Mouse (Mus musculus) lung, embryonic 15.5 days (tissue): ENCODE results near the gene Cd247. TPM values are rescaled to one million over a fixed set of nuclear protein-coding genes. Genes with fewer than 3 reads are reported as not detected.
A peak's percentile ranks its signal among the peaks of the same experiment; 100 is the strongest.

Experiments
- ATAC-seq: fragments of 200-750 bp; cut with Nextera tagmentation; 2 replicates; pipeline ENCODE4 v1.8.0; 2017; ENCODE audit warnings: moderate number of reproducible peaks, borderline replicate concordance; ENCODE audit not compliant: low FRiP score, low TSS enrichment; ENCODE audit errors: extremely low read depth
- H3K27ac ChIP-seq: fragments of 300-500 bp; sonication (generic); 2 replicates; pipeline ENCODE4 v1.5.1; 2015; ENCODE audit warnings: moderate library complexity, mild to moderate bottlenecking, inconsistent platforms
- H3K27me3 ChIP-seq: fragments of 300-500 bp; sonication (generic); 2 replicates; pipeline ENCODE4 v1.6.1; 2015; ENCODE audit warnings: inconsistent platforms
- H3K36me3 ChIP-seq: fragments of 300-500 bp; sonication (generic); 2 replicates; pipeline ENCODE4 v1.6.1; 2015; ENCODE audit warnings: inconsistent platforms
- H3K4me1 ChIP-seq: fragments of 300-500 bp; sonication (generic); 2 replicates; pipeline ENCODE4 v1.6.1; 2015; ENCODE audit warnings: inconsistent platforms
- H3K4me2 ChIP-seq: fragments of 300-500 bp; sonication (generic); 2 replicates; pipeline ENCODE4 v1.6.1; 2015; ENCODE audit warnings: inconsistent platforms, mild to moderate bottlenecking, moderate library complexity
- H3K4me3 ChIP-seq: fragments of 300-500 bp; sonication (generic); 2 replicates; pipeline ENCODE4 v1.5.1; 2015; ENCODE audit warnings: mild to moderate bottlenecking, inconsistent platforms
- H3K9ac ChIP-seq: fragments of 300-500 bp; sonication (generic); 2 replicates; pipeline ENCODE4 v1.6.1; 2015; ENCODE audit warnings: inconsistent platforms
- H3K9me3 ChIP-seq: fragments of 300-500 bp; sonication (generic); 2 replicates; pipeline ENCODE4 v1.6.1; 2016; ENCODE audit warnings: inconsistent platforms
- WGBS: fragments of 180-500 bp; shearing (Covaris S2); methylation state at CpG from one replicate; pipeline ENCODE4 v1.1.7; 2015; 5-methylcytosine and 5-hydroxymethylcytosine counted together
- polyA plus RNA-seq: library from polyadenylated mRNA; unstranded; fragments of >200 nt; fragmentation: Nextera tagmentation; extraction: Ambion mirVana; gene quantifications from 2 replicates; pipeline ENCODE4 v1.2.1, GENCODE M21; 2015

Gene Cd247
- polyA plus RNA-seq, 1 experiment from 2014 or later: 2.6 TPM

GRCm38 (mm10) chr1:165858356-165858755, 69.9 kb downstream of the Cd247 start:
- H3K9me3 ChIP-seq: no peaks in the 10 kb centered on the region
- 0 out of 2 replicates have a peak, but pooled peaks have one; percentile 53 for ATAC-seq
- no peak overlapping the region for H3K4me2 ChIP-seq
- no peaks in the 10 kb centered on the region for H3K27me3 ChIP-seq
- H3K4me1 ChIP-seq: no peaks in the 10 kb centered on the region
- no peak overlapping the region for H3K4me3 ChIP-seq
- no peaks in the 10 kb centered on the region for H3K36me3 ChIP-seq
- H3K9ac ChIP-seq: no peak overlapping the region
- 85% methylated on average over 5 of the region's 5 CpGs for WGBS
- no peak overlapping the region for H3K27ac ChIP-seq

GRCm38 (mm10) chr1:165860373-165861234, 72.1 kb downstream of the Cd247 start:
- peak overlapping the region; percentile 41; the same call in 1 of the 2 replicates for H3K27ac ChIP-seq
- peaks cover 11% of the 10 kb centered on the region for H3K4me1 ChIP-seq
- no peaks in the 10 kb centered on the region for H3K9me3 ChIP-seq
- H3K4me3 ChIP-seq: no peak overlapping the region
- ATAC-seq: 0 out of 2 replicates have a peak, but pooled peaks have one; percentile 19
- H3K4me2 ChIP-seq: no peak overlapping the region
- no peaks in the 10 kb centered on the region for H3K27me3 ChIP-seq
- 53% methylated on average over 9 of the region's 9 CpGs for whole genome bisulfite sequencing
- no peak overlapping the region for H3K9ac ChIP-seq
- no peaks in the 10 kb centered on the region for H3K36me3 ChIP-seq

- H3K4me1 ChIP-seq: peaks cover 11% of the 10 kb centered on the region
- no peak overlapping the region for H3K4me2 ChIP-seq
- no peak overlapping the region for H3K4me3 ChIP-seq
- no peaks in the 10 kb centered on the region for H3K36me3 ChIP-seq
- H3K9ac ChIP-seq: no peak overlapping the region
- ATAC-seq: no peak
- no peaks in the 10 kb centered on the region for H3K27me3 ChIP-seq
- WGBS: 68% methylated on average over 3 of the region's 3 CpGs
- no peaks in the 10 kb centered on the region for H3K9me3 ChIP-seq
- no peak overlapping the region for H3K27ac ChIP-seq
Observed at GRCm38 (mm10) chr1:165861235-165861609, 72.7 kb downstream of the Cd247 start.

- Histone ChIP-seq H3K27ac (no peak overlapping the region), H3K4me1 (peaks cover 14% of the 10 kb centered on the region), H3K36me3 (no peaks in the 10 kb centered on the region), H3K4me3 (no peak overlapping the region), H3K4me2 (no peak overlapping the region), H3K9me3 (no peaks in the 10 kb centered on the region), H3K27me3 (no peaks in the 10 kb centered on the region), H3K9ac (no peak overlapping the region)
- ATAC-seq: no peak
- 82% methylated on average over 7 of the region's 7 CpGs for WGBS
Observed at GRCm38 (mm10) chr1:165862059-165862458, 73.6 kb downstream of the Cd247 start.

GRCm38 (mm10) chr1:165864864-165865795, 76.6 kb downstream of the Cd247 start:
- 21% methylated on average over 14 of the region's 14 CpGs for WGBS
- H3K27me3 ChIP-seq: no peaks in the 10 kb centered on the region
- no peaks in the 10 kb centered on the region for H3K9me3 ChIP-seq
- H3K4me1 ChIP-seq: peaks cover 14% of the 10 kb centered on the region
- peak overlapping the region; percentile 17; the same call in 1 of the 2 replicates for H3K27ac ChIP-seq
- peak overlapping the region; percentile 2; the same call in 1 of the 2 replicates for H3K4me2 ChIP-seq
- ATAC-seq: peak; percentile 33; the same call in 1 of the 2 replicates
- no peaks in the 10 kb centered on the region for H3K36me3 ChIP-seq
- no peak overlapping the region for H3K9ac ChIP-seq
- H3K4me3 ChIP-seq: no peak overlapping the region

GRCm38 (mm10) chr1:165866630-165867280, 78.3 kb downstream of the Cd247 start:
- no peak overlapping the region for H3K4me2 ChIP-seq
- peaks cover 14% of the 10 kb centered on the region for H3K4me1 ChIP-seq
- H3K9me3 ChIP-seq: no peaks in the 10 kb centered on the region
- H3K9ac ChIP-seq: no peak overlapping the region
- no peak overlapping the region for H3K27ac ChIP-seq
- WGBS: 55% methylated on average over 5 of the region's 5 CpGs
- H3K4me3 ChIP-seq: no peak overlapping the region
- H3K27me3 ChIP-seq: no peaks in the 10 kb centered on the region
- ATAC-seq: peak; percentile 39
- H3K36me3 ChIP-seq: no peaks in the 10 kb centered on the region

- Histone ChIP-seq H3K27ac (no peak overlapping the region), H3K9ac (no peak overlapping the region), H3K4me2 (no peak overlapping the region), H3K27me3 (no peaks in the 10 kb centered on the region), H3K9me3 (no peaks in the 10 kb centered on the region), H3K4me3 (no peak overlapping the region), H3K4me1 (peaks cover 14% of the 10 kb centered on the region), H3K36me3 (no peaks in the 10 kb centered on the region)
- 67% methylated on average over 8 of the region's 8 CpGs for WGBS
- ATAC-seq: no peak
Observed at GRCm38 (mm10) chr1:165868659-165869058, 80.2 kb downstream of the Cd247 start.

GRCm38 (mm10) chr1:165874645-165875044, 86.2 kb downstream of the Cd247 start:
- no peak overlapping the region for H3K4me3 ChIP-seq
- peak; percentile 90 for ATAC-seq
- H3K36me3 ChIP-seq: peaks cover 10% of the 10 kb centered on the region; the same call in 1 of the 2 replicates
- WGBS: 40% methylated on average over 8 of the region's 8 CpGs
- H3K27me3 ChIP-seq: no peaks in the 10 kb centered on the region
- H3K9me3 ChIP-seq: no peaks in the 10 kb centered on the region
- H3K4me2 ChIP-seq: no peak overlapping the region
- peak overlapping the region; percentile 19 for H3K27ac ChIP-seq
- no peak overlapping the region for H3K9ac ChIP-seq
- H3K4me1 ChIP-seq: peaks cover 3% of the 10 kb centered on the region; the same call in 1 of the 2 replicates

- Histone ChIP-seq H3K9ac (no peak overlapping the region), H3K27ac (no peak overlapping the region), H3K4me1 (peaks cover 3% of the 10 kb centered on the region; the same call in 1 of the 2 replicates), H3K4me2 (no peak overlapping the region), H3K4me3 (no peak overlapping the region), H3K27me3 (no peaks in the 10 kb centered on the region), H3K9me3 (no peaks in the 10 kb centered on the region), H3K36me3 (peaks cover 16% of the 10 kb centered on the region)
- WGBS: 81% methylated on average over 6 of the region's 6 CpGs
- ATAC-seq: no peak
Observed at GRCm38 (mm10) chr1:165875520-165876284, 87.2 kb downstream of the Cd247 start.

- H3K36me3 ChIP-seq: peaks cover 16% of the 10 kb centered on the region
Observed at GRCm38 (mm10) chr1:165878751-165879150, 90.3 kb downstream of the Cd247 start.

More at GRCm38 (mm10) chr1:165878751-165879150, 90.3 kb downstream of the Cd247 start:
- no peaks in the 10 kb centered on the region for H3K27me3 ChIP-seq
- H3K4me2 ChIP-seq: no peak overlapping the region
- no peak overlapping the region for H3K4me3 ChIP-seq
- 96% methylated on average over 2 of the region's 2 CpGs for WGBS
- no peak overlapping the region for H3K27ac ChIP-seq
- H3K9ac ChIP-seq: no peak overlapping the region
- H3K4me1 ChIP-seq: peaks cover 3% of the 10 kb centered on the region; the same call in 1 of the 2 replicates
- no peak for ATAC-seq
- H3K9me3 ChIP-seq: no peaks in the 10 kb centered on the region
